Mouse (Mus musculus): Measurements from ENCODE around the gene Obsl1.

Gene Obsl1

DNA sequence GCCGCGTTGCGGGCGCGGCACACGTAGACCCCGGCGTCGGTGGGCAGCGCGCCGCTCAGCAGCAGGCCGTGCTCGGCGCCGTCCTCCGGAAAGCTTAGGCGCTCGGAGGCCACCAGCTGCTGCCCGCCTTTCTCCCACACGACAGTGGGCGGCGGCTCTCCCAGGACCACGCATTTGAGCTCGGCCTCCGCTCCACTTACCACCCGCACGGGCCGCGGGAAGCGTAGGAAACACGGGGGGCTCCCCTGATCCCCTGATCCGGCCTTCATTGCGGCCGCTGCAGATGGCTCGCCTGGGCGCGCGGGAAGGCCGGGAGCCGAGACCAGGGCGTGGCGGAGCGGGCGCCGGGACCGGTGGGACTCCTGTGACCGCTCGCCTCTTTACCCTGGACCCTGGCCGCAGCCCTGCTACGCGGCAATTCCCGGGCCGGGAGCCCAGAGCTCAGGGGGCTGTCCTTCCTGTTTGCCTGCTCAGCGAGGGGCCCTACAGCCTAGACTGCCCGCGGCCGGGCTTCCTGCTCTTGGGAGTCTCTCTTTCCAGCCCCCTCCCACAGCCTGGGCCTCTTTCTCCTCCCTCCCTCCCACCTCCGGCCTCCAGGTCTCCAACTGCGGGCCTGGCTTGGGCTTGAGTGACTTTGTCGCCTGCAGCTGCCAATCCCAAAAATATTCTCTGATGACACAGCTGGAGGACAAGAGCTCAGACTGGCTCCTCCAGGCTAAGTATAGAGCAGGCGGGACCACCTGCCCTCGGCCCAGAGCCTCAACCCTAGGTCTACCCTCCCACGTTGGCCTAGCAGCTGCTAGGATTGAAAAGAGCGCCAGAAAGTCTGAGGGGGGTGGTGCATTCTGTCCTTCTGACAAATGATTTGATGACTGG lies at the start of gene Obsl1:
Obsl1 (minus strand) TSS at position 497 of the 876 bp plus-strand sequence.
- DNase-seq, result peak in 1 of 2 experiments; percentile 15

DNA sequence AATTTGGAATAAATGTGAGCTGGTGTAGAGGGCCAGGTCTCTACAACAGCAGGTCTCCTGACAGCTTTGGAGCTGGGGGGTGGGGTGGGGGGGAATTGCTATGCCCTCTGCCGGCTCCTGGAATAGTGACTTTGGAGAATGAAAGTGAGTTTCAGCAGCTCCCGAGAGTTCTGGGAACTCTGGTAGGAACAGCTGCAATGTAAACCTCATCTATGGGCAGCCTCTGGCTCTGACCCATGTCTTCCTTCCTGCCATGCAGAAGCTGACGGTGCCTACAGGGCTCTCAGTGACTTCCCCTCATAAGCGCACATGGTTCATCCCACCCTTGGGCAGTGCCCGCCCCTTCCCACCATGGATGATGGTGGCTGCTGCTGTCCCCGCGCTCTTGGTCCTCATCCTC lies 49.4 kb upstream of the Obsl1 start:
- no peak for DNase-seq

DNA sequence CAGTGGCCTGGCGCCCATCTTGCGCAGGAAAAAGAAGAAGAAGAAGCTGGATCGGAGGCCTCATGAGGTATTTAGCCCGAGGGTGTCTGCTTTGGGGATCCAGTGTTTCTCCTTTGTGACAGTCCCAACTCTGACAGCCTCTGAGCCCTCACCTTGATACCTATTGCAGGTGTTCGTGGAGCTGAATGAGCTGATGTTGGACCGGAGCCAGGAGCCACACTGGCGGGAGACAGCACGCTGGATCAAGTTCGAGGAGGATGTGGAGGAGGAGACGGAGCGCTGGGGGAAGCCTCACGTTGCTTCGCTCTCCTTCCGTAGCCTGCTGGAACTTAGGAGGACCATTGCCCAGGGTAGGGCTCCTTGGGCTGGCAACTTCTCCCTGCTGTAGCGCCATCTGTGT lies 44.3 kb upstream of the Obsl1 start:
- no peak for DNase-seq

DNA sequence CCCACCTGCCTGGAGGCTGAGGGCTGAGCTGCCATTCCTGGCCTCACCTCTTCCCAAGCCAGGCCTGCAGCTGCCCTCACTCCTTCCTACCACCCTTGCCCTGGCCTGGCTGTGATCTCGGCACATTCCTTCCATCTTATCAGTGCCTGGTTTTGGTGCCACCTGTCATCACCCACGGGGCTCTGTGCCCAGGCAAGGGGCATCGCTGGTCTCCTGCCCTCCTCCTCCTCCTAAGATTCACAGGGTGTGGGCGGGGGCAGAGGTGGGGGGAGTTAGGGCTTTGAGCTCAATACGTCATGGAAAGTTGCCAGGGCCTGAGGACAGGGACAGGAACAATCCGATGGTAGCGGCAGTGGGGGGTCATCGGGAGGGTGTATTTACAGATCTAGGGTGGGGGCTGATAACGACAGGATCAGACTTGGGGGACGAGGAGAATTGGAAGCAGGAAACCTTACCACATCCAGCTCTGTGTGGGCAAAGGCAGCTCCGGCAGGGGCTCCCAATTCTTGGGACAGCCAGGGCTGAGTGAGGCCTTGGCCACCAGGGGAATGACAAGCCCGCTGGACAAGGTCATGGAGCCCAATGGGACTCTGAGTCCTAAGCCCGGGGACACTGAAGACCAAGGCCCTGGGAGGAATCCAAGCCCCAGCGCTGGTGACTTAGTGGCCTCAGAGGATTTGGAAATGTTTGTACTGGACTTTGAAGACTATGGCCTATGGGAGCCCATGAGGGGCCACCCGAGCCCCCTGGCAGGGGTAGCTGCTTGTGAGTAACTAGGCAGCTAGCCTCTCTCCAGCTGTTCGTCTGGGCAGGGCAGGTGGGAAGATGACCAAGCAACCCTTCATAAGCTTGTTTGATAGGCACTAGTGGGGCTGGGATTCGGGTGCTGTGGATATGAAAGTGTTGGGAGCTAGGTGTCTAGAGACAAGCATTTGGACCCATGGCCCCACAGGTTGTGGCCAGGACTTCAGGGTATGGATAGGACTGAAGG lies 43.3 kb upstream of the Obsl1 start:
- no peak for DNase-seq

DNA sequence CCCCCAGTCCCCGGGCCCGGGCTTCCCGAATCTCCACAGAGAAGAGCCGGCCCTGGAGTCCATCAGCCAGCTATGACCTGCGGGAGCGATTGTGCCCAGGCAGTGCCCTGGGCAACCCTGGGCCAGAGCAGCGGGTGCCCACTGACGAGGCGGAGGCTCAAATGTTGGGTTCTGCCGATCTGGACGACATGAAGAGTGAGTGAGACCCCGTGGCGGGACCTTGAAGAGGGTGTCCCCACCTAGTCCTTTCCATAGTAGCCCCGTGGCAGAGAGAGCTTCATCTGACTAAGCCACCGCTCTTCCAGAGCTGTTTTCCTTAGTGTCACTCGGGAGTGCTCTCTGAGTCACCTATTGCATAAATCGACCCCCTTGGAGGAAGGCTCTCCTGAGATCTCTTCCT lies 42.6 kb upstream of the Obsl1 start:
- no peak for DNase-seq

DNA sequence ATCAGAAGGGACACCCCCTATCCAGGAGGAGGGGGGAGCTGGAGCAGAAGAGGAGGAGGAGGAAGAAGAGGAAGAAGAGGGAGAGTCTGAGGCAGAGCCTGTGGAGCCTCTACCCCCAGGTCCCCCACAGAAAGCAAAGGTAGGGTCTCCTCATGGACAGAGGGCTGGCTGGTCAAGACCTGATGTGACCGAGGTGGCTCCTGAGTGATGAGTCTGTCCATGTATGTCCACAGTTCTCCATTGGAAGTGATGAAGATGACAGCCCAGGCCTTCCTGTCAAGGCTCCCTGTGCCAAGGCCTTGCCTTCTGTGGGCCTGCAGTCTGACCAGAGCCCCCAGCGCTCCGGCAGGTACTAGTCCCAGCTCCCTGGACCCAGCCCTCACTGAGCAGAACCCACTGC lies 41.8 kb upstream of the Obsl1 start:
- no peak for DNase-seq

DNA sequence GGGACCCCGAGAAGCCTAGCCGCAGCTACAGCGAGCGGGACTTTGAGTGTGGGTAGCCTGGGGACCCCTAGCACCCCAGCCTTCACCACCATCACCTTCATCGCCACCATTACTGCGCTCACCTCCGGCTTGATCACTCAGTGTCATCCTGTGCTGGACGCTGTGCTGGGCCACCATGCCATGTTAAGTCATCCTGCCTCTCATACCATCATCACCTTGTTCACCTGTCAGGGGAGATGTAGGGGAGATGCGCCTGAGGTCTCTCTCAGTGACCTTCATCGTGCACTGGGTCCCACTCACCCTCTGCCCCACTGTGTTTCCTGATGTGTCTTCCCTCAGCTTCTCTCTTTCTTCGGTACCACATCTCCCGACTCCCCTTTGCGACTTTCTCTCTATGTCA lies 41.1 kb upstream of the Obsl1 start:
- no peak for DNase-seq

DNA sequence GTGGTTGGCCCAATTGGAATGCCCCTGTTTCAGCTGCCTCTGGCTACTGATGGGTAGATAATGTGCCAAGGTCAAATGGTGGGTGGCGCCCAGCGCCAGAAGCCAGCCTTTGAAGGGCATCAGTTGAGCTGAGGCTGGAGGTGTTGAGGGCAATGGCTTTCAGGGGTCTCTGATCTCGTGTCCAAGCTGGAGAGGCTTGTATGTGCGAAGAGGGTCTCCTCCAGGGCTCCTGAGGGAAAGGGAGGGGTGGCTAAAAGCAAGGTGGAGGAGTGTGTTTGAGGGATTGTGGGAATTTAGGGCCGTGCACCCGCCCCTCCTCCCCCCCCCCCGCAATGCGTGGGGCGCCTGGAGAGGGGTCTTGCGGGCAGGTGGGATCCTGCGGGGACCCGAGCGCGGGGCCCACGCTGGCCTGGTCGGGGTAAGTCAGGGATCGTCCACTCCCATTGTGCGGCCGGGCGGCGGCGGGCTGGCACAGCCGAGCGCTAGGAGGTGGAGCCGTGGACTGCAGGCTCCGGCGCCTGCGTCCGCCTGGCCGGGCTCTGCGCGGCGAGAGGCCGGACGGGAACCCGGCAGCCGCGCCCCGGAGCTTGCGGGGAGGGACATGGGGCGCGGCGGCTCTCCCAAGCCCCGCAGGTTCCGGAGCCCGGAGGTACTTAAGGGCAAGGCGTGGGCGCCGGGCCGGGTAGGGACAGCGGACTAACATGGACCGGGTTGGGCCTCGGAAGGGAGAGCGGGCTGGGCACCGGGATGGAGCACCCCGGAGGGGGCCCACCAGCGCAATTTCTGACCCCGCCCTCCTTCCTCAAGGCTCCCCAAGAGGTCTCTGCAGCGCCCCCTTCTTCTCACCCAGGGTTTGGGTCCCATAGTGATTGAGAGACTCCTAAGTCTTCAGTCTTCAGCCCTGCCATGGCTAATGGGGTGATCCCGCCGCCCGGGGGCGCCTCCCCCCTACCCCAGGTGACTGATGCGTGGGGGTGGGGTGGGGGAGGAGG lies 40.0 kb upstream of the Obsl1 start, which contains the start of gene Slc4a3:
Slc4a3 (plus strand) TSS at position 302 of the 992 bp plus-strand sequence.
- DNase-seq, result peak; percentile 32 to 46

DNA sequence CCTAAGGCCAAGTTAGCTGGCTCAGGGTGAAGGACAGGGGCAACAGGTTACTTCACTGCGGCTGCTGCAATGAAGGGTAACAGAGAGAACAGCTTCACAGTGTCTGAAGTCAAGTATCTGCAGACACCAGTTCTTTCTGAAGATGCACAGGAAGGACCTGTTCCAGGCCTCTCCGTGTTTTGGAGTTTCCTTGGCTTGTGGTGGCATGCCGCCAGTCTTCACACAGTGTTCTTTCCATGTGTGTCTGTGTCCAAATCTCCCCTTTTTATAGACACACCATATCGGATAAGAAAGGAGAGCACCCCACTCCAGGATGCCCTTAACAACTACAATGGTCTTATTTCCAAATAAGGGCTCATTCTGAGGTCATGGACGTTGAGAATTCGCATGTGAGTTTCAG lies 38.1 kb upstream of the Obsl1 start:
- DNase-seq, result no peak

DNA sequence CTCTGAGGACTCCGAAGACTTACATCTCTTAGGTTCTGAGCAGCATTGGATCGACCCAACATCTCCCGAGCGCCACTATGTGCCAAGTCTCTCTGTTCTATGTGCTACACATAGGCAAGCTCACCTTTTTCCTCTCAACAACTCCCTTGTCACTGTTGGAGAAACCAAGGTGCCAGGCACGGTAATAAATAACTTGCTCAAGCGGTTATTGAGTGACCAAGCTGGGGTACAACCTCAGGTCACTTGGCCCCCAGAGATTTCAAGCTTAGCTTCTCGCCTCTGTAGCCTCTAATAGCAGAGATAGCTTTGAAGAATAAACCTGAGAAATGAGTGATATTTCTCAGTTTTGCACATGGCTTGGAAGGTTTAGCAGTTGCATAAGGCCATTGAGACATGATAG lies 35.2 kb upstream of the Obsl1 start:
- peak in 1 of 2 experiments; percentile 26 for DNase-seq

DNA sequence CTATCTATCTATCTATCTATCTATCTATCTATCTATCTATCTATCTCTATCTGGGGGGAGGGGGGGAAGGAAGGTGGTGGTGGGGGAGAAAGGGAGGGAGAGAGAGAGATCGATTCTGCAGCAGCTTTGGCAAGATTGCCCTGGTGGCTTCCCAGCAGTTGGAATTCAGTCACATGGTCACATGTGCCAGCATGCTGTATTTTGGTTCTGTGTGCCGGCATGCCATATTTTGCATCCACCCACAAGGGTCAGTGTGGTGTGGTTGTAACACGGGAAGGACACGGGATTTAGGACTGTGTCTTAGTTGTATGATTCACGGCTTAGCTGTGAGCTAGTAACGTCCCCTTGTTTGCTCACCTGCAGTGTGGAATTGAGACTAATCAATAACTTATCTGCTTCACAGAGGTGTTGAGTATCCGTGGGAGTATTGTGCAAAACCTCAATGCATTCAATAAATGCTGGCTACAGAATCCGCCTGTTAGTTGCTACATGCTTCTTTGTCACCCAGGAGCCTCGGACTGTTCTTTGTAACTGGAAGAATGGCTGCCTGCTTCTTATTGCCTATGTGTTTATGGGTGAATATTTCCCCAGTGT lies 32.4 kb upstream of the Obsl1 start:
- no peak for DNase-seq

DNA sequence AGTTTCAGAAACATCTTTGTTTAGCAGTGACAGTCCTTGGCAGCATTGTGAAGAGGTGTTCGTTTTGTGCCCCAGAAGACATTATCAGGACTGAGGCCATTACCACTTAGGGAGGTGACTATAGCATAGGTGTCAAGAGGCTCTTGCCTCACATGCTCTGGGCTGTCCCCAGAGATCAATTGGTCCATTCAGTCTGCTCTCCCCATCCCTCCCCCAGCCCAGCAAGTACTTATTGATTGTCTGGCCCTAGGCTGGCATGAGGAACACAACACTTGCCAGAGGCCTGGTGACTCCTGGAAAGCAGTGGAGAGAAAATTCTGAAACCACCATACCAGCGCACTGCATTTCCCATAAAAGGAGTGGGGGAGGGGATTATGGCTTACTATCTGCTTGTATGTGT lies 31.3 kb upstream of the Obsl1 start:
- DNase-seq, result no peak

DNA sequence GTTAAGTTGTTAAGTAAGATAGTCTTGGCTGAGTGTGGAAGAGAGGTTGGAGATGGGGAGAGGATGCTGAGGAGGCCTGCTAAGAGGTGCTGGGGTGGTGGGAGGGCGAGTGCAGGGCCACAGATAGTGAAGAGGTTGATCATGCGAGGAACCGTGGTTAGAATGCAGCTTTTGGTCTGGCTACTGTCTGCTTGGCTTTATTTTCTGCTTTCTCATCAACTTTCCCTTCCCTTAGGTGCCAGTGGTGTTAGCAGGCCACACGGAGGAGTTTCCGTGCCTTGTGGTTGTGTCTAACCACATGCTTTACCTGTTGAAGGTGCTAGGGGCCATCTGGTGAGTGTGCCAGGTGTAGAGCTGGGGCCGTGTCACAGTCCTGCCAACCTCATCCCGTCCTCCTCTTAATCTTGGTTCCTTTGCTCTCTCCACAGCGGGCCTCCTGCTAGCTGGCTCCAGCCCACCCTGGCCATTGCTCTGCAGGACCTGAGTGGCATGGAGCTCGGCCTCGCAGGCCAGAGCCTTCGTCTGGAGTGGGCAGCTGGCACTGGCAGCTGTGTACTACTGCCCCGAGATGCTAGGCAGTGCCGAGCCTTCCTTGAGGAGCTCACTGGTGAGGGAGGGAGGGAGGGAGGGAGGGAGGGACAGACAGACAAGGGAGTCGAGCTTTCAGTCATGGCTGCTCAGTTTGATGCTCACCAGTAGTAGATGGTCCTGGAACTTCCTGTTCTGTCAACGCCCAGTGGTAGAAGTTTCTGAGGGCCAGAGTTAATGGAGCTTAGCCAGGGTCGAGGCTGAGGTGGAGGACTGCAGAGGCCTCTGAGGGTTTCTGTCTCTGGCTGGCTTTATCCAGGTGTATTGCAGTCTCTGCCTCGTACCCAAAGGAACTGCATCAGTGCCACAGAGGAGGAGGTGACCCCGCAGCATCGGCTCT lies 27.3 kb upstream of the Obsl1 start:
- DNase-seq, result no peak

DNA sequence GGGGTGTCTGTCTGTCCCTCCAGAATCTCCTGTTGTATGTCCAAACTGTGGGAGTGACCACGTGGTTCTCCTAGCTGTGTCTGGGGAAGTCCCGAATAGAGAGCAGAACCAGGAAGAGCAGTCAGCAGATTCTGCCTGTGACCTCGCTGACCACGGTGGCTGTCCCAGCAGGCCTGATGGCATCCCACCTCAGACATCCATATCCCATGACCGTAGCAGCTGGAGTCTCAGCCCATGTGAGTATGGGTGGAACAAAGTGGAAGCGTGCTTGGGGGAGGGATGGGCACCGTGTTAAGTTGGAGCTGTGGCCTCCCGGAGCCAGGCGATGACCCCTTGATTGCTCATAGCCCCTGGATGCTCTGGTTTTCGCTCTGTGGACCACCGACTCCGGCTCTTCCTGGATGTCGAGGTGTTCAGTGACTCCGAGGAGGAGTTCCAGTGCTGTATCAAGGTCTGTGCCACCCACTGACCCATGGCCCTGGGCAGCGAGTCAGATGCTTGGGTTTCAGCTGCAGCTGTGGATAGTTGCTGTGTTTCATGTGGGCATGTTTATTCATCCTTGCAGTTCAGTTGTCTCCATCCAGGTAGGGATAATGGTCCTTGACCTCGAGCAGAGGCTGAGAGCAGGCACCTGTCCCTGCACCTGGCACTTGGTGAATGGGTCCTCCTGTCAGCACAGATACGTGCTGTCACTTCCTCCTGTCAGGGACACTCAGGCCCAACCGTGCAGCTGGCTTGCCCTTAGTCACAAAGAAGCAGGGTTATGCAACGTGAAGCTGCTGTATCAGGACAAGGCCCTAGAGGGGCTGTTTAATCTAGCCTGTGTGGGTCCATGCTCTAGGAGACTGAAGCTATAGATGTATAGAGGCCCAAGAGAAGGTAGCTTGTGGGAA lies 26.3 kb upstream of the Obsl1 start:
- no peak for DNase-seq

DNA sequence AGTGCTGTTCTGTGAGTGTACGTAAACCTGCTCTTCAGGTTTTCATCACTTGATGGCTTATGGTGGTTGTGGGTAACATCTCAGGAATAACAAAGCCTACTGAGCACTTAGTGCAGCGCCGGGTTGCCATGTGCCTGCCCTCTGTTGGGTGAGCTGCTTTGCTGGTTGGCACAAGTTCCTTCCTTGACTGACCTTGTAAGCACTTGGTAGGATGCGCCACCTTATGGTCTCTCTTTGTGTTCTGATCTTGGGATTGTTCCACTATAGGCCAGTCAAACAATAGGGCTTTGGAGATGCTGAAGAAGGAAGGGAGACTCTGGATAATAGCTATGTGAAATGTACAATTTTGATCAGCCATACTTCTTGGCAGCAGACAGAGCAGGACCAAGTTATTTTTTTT lies 24.3 kb upstream of the Obsl1 start:
- no peak for DNase-seq

DNA sequence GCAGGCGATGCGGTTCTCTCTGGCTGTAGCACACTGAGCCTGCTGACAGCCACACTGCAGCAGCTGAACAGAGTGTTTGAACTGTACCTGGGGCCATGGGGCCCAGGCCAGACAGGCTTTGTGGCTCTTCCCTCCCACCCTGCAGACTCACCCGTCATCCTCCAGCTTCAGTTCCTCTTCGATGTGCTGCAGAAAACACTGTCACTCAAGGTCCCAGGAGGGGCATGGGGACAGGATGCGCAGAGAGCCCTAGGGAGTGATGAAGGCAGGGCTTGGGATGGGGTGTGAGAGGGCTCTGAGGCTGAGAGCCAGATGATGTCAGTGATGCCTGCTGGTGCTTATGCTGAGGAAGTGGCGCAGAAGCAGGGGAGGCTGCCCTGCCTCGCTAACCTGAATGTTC lies 18.4 kb upstream of the Obsl1 start:
- DNase-seq, result no peak

DNA sequence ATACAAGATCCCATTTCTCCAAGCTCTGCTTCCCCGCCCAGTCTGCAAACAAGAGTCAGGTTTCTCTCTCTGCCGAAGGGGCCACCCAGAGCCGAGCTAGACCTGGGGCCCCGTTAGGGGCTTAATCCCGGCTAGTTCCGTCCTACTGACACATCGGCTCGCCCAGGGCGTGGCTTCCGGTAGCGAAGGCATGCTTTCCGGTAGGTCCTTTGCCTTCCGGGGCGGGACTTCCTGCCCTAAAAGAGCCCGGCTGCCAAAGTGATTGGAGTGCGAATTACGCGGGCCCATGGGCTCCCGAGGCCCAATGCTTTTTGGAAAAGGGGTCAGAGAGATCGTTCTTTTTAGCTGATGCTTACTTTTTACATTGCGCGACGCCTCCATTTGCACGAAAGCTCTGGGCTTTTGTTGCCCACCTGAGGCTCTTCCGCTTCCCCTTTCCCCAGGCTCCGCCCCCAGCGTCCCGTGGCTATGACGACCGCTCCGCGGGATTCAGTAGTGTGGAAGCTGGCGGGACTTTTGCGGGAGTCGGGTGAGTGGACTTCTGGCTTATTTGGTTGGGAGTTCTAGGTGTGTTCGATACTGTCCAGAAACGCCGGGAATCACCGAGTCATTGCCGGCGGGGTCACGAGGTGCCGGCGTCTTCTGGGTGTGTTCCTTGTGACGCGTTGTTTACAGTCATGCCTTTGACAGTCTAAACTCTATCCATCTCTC lies 15.2 kb upstream of the Obsl1 start, which contains the start of gene Stk11ip:
Stk11ip (plus strand) TSS at position 209 of the 711 bp plus-strand sequence.
- DNase-seq, result peak; percentile 90 to 93

DNA sequence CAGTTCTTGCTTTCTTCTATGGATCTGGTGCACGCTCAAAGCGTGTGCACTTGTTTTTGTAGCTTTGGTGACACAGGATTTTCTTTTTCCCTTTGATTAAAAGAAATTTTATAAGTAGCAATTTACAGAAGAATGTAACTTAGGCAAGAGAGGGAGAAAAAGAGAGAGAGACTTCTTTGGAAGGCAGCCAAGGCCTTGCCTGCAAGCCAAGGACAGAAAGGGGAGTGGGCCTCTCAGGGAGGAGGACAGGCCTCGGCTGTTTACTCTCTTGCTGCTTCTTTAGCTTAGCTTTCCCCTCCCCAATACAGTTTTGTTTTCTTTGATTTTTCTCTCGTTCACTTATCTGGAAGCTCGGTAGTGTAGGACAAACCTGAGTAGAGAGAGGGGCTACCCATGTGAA lies 13.3 kb upstream of the Obsl1 start:
- DNase-seq, result no peak

DNA sequence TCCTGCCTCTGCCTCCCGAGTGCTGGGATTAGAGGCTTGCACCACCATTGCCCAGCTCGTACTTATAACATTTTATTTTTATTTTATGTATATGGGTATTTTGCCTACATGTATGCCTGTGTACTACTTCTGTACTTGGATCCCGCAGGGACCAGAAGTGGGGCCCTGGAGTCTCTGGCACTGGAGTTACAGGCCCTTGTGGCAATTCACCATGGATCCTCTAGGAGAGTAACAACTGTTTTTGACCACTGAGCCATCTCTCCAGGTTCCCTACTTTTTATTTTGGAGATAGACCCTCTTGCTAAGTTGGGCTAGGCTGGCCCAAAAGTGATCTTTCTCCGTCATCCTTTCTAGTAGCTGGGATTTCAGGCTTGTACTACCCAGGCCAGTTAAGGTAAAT lies 12.2 kb upstream of the Obsl1 start:
- no peak for DNase-seq

Measured in kidney, adult 8-10 months (tissue).